Mouse (Mus musculus) limb, embryonic 11.5 days (tissue): ENCODE data around the gene Ap1m2. TPM values are rescaled to one million over a fixed set of nuclear protein-coding genes. Genes with fewer than 3 reads are reported as not detected.
"Not testable (repeated sequence)": the region's sequence is repeated elsewhere in the genome, so short reads cannot be mapped to it uniquely, and the experiment has no call there.

Experiments used
- ATAC-seq: fragments of 200-750 bp; cut with Nextera tagmentation; 2 replicates; pipeline ENCODE4 v1.8.0; 2017; ENCODE audit warnings: low read depth; ENCODE audit not compliant: insufficient number of reproducible peaks, low FRiP score, low TSS enrichment
- DNase-seq: peaks from one replicate; pipeline ENCODE4 v3.0.0-alpha.2; 2015; ENCODE audit warnings: low spot score
- H3K27ac ChIP-seq: fragments of 300-500 bp; sonication (generic); replicated peaks from 2 replicates; pipeline ENCODE4 v1.5.1; 2014; ENCODE audit warnings: low read depth, mild to moderate bottlenecking, low read length
- H3K27me3 ChIP-seq: fragments of 300-500 bp; sonication (generic); 2 replicates; pipeline ENCODE4 v1.6.1; 2014; ENCODE audit warnings: mild to moderate bottlenecking, low read length, mixed read lengths; ENCODE audit not compliant: control insufficient read depth, insufficient read depth
- H3K36me3 ChIP-seq: fragments of 300-500 bp; sonication (generic); 2 replicates; pipeline ENCODE4 v1.6.1; 2014; ENCODE audit warnings: mild to moderate bottlenecking, low read length, moderate library complexity, mixed read lengths; ENCODE audit not compliant: control insufficient read depth, insufficient read depth
- H3K4me1 ChIP-seq: fragments of 300-500 bp; sonication (generic); 2 replicates; pipeline ENCODE4 v1.6.1; 2014; ENCODE audit warnings: low read length, mixed read lengths; ENCODE audit not compliant: control insufficient read depth, insufficient read depth
- H3K4me2 ChIP-seq: fragments of 300-500 bp; sonication (generic); 2 replicates; pipeline ENCODE4 v1.6.1; 2014; ENCODE audit warnings: low read depth, mild to moderate bottlenecking, moderate library complexity; ENCODE audit not compliant: severe bottlenecking
- H3K4me3 ChIP-seq: fragments of 300-500 bp; sonication (generic); 2 replicates; pipeline ENCODE4 v1.5.1; 2014; ENCODE audit warnings: low read depth, low read length
- H3K9ac ChIP-seq: fragments of 300-500 bp; sonication (generic); 2 replicates; pipeline ENCODE4 v1.6.1; 2014; ENCODE audit warnings: mild to moderate bottlenecking, low read length
- H3K9me3 ChIP-seq: fragments of 300-500 bp; sonication (generic); 2 replicates; pipeline ENCODE4 v1.6.1; 2016; ENCODE audit warnings: low read length; ENCODE audit not compliant: control insufficient read depth
- WGBS: fragments of 180-500 bp; shearing (Covaris S2); extraction: QIAGEN DNeasy Blood & Tissue Kit; methylation state at CpG from one replicate; pipeline ENCODE4 v1.1.7; 2014; 5-methylcytosine and 5-hydroxymethylcytosine counted together
- polyA plus RNA-seq: library from polyadenylated mRNA; unstranded; fragments of >200 nt; fragmentation: Nextera tagmentation; extraction: Ambion mirVana; gene quantifications from 2 replicates; pipeline ENCODE4 v1.2.1, GENCODE M21; 2014

Gene Ap1m2
- polyA plus RNA-seq, 1 experiment from 2014 or later, result 8.2 TPM

DNA sequence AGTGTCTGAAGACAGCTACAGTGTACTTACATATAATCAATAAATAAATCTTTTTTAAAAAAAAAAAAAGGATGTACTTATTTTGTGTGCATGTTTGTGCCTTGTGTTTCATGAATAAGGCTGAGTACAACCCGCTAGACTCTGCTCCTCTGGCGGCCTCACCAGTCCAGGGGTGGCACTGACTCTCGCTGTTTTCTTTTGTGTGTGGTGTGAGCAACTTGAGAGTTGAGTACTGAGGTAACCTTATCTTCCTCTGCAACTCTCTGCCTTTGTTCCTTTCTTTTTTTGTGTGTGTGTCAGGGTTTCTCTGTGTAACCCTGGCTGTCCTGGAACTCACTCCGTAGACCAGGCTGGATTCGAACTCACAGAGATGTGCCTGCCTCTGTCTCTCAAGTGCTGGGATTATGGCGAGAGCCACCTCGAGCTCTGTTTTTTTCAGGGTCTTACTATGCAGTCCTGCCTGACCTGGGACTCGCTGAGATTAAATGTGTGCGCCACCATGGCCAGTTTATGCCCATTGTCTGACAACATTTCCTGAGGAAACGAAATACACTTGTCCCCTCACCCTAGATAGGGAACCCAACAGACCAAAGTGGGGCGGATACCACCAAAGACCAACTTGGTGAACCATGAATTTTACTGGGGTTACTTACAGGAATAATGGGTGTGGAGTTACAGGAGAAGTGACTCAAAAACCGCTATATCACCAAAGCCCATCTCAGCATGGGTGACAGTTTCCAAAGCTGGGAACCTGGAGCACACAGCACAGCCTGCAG lies 19.4 kb upstream of the Ap1m2 start:
- DNase-seq, result no peak
- H3K9ac ChIP-seq, result no peak overlapping the region
- no peak for ATAC-seq
- H3K4me2 ChIP-seq, result no peak overlapping the region
- no peaks in the 10 kb centered on the region for H3K36me3 ChIP-seq
- H3K27me3 ChIP-seq, result no peaks in the 10 kb centered on the region
- H3K9me3 ChIP-seq, result no peaks in the 10 kb centered on the region
- no peak overlapping the region for H3K27ac ChIP-seq
- H3K4me1 ChIP-seq, result peaks cover 6% of the 10 kb centered on the region
- H3K4me3 ChIP-seq, result no peak overlapping the region
- WGBS, result 91% methylated on average over 12 of the region's 12 CpGs

DNA sequence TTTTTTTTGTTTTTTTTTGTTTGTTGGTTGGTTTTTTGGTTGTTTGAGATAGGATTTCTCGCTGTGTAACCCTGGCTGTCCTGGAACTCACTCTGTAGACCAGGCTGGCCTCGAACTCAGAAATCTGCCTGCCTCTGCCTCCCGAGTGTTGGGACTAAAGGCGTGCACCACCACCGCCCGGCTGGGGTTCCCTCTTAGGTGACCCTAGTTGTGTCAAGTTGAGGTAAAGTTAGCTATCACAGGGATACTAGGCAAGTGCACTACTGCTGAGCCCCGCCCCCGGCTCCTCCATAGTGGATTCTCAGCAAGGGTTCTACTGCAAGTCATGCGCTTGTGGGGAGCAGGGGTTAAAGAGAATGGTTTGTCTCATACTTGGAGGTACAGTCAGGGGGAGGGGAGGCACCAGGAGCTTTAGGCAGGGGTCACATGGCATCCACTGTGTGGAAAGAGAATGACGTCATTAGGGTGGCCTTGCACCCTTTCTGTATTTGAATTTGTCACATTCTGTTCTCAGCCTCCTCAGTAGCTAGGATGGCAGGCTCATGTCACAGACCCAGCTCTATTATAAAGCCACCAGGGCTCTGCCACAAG lies 17.7 kb upstream of the Ap1m2 start:
- H3K27ac ChIP-seq, result no peak overlapping the region

DNA sequence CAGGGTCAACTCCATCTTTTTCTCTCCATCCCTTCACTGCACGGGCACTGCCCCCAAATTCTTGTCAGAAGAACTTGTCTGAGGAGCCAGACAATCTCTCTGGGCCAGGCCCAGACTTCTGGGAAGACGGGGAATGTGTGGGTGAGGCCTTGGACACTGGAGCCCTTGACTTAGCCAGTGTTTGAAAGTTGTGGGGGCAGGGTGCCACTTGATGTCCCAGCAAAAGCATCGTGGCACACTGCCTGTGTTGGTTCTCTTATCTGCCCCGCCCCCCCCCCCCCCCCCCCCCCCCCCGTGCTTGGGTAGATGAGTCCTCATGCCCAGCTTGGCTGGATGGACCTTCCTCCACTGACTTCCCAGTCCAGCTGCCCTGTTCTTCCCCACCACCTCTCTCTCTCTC lies 16.9 kb upstream of the Ap1m2 start:
- 84% methylated on average over 3 of the region's 5 CpGs for WGBS
- no peaks in the 10 kb centered on the region for H3K36me3 ChIP-seq
- H3K4me1 ChIP-seq, result peaks cover 6% of the 10 kb centered on the region
- no peak overlapping the region for H3K4me3 ChIP-seq
- H3K27ac ChIP-seq, result no peak overlapping the region
- H3K4me2 ChIP-seq, result no peak overlapping the region
- ATAC-seq, result no peak
- H3K9ac ChIP-seq, result no peak overlapping the region
- no peaks in the 10 kb centered on the region for H3K27me3 ChIP-seq
- H3K9me3 ChIP-seq, result no peaks in the 10 kb centered on the region
- no peak for DNase-seq

More for the DNA sequence above, 17.7 kb upstream of the Ap1m2 start:
- H3K9me3 ChIP-seq, result no peaks in the 10 kb centered on the region
- H3K36me3 ChIP-seq, result no peaks in the 10 kb centered on the region
- WGBS, result 93% methylated on average over 10 of the region's 10 CpGs
- H3K4me3 ChIP-seq, result no peak overlapping the region
- H3K27me3 ChIP-seq, result no peaks in the 10 kb centered on the region
- H3K4me1 ChIP-seq, result peaks cover 6% of the 10 kb centered on the region
- no peak for ATAC-seq
- H3K4me2 ChIP-seq, result no peak overlapping the region
- DNase-seq, result no peak
- H3K9ac ChIP-seq, result no peak overlapping the region

DNA sequence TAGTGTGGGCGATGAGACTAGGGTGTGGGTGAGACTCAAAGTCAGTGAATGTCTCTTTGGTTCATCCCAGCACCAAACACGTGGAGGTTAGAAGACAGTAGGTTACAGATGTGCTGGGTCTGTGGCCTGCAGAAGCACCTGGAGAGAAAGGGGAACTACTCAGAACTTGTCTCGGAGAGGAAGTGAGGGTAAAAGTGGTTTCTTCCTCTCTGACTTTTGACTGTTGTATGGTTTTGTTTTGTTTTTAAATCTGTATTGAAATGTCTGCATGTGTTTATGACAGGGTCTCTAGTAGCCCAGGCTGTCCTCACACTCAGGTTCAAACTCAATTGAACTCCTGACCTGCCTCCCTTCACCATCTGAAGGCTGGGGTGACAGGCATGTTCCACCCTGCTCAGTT lies 15.9 kb upstream of the Ap1m2 start:
- no peak overlapping the region for H3K27ac ChIP-seq
- H3K9ac ChIP-seq, result no peak overlapping the region
- H3K4me3 ChIP-seq, result no peak overlapping the region
- no peaks in the 10 kb centered on the region for H3K9me3 ChIP-seq
- no peaks in the 10 kb centered on the region for H3K36me3 ChIP-seq
- no peaks in the 10 kb centered on the region for H3K27me3 ChIP-seq
- 80% methylated on average over 3 of the region's 3 CpGs for WGBS
- H3K4me1 ChIP-seq, result peaks cover 3% of the 10 kb centered on the region; the same call in 1 of the 2 replicates
- DNase-seq, result no peak
- H3K4me2 ChIP-seq, result no peak overlapping the region
- ATAC-seq, result no peak

DNA sequence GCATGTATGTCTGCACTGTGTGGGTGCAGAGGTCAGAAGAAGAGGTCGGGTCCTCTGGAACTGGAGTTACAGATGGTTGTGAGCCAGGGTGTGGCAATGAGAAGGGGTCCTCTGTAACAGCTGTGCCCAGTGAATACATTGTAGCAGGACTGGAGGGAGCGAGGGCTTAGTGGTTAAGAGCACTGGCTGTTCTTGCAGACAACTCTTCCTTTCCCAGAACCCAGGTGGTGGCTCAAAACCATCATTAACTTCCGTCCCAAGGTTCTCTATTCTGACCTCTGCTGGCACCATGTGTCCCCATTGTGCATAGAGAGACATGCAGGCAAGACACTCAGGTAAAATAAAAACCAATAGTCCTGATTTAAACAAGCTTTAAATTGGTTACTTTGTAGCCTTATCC lies 15.4 kb upstream of the Ap1m2 start:
- no peaks in the 10 kb centered on the region for H3K9me3 ChIP-seq
- no peak overlapping the region for H3K9ac ChIP-seq
- H3K27ac ChIP-seq, result no peak overlapping the region
- 71% methylated on average over 3 of the region's 3 CpGs for WGBS
- peaks cover under 1% of the 10 kb centered on the region; the same call in 1 of the 2 replicates for H3K4me1 ChIP-seq
- ATAC-seq (no peak), DNase-seq (no peak)
- no peaks in the 10 kb centered on the region for H3K36me3 ChIP-seq
- H3K27me3 ChIP-seq, result no peaks in the 10 kb centered on the region
- H3K4me2 ChIP-seq, result no peak overlapping the region
- H3K4me3 ChIP-seq, result no peak overlapping the region

DNA sequence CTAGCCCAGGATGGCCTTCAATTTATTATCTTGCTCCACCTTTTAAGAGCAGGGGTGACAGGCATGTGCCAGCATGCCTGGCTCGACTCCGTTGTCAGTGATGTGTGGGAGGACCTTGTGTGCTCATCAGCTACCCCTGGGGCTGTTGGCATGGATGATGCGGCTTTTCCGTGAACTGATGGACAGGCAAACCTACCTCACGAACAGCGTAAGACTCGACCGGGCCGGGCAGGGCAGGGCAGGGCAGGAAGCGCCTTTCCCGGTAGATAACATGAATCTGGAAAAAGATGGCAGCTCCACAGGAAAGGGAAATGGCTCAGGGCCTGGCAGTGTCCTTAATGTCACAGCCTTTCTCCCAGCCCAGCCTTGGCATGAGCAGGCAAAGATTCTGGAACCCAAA lies 12.1 kb upstream of the Ap1m2 start:
- no peak overlapping the region for H3K4me2 ChIP-seq
- H3K9me3 ChIP-seq, result no peaks in the 10 kb centered on the region
- peaks cover 10% of the 10 kb centered on the region for H3K4me1 ChIP-seq
- no peak overlapping the region for H3K27ac ChIP-seq
- WGBS, result 95% methylated on average over 11 of the region's 11 CpGs
- no peak for ATAC-seq
- no peaks in the 10 kb centered on the region for H3K27me3 ChIP-seq
- DNase-seq, result no peak
- H3K4me3 ChIP-seq, result no peak overlapping the region
- H3K9ac ChIP-seq, result no peak overlapping the region
- no peaks in the 10 kb centered on the region for H3K36me3 ChIP-seq

DNA sequence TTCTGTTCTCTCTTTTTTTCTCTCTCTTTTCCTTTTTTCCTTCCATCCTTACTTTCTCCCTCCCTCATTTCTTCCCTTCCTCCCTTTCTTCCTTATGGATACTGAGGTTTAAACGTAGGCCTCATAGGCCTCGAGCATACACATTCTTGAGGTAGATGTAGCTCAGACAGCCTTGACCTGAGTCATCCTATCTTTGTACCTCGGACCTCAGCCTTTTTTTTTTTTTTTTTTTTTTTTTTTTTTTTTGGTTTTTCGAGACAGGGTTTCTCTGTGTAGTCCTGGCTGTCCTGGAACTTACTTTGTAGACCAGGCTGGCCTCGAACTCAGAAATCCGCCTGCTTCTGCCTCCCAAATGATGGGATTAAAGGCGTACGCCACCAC lies 10.8 kb upstream of the Ap1m2 start:
- not testable (repeated sequence) for H3K4me3 ChIP-seq, ATAC-seq, H3K27ac ChIP-seq, DNase-seq, H3K9ac ChIP-seq, H3K4me2 ChIP-seq, H3K36me3 ChIP-seq, H3K9me3 ChIP-seq, H3K27me3 ChIP-seq
- H3K4me1 ChIP-seq, result peaks cover 10% of the 10 kb centered on the region
- 90% methylated on average over 7 of the region's 8 CpGs for WGBS

DNA sequence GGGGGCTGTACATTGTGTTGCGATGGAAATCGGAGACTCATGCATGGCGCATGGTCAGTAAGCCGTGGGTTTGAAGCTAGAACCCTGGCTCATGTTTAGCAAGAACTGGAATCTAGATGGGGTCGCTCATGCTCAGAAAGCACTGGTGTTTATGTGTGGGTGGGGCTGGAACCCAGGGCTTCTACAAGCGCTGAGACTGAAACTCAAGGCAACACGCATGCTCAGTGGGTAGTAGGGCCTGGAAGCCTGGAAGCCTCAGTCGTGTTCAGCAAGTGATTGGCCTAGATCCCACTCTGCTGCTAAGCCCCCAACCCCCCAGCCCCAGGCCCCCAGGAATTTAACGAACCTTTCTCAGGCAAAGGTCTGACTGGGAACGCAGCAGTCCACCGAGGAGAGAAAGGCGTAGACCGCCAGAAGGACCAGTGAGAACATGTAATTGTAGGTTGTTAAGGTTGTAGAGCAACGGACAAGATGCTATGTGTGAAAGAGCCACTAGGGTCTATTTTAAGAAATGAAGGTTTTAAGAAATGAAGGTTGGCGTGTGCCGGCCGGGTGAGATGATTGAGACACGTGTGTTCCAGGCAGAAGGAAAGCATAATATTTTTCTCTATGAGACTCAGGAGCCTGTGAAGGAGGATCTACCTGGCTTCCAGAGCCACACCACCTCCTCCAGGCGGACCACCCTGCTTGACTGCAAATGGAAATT lies 10.2 kb upstream of the Ap1m2 start:
- Histone ChIP-seq H3K36me3 (no peaks in the 10 kb centered on the region), H3K27ac (no peak overlapping the region), H3K27me3 (no peaks in the 10 kb centered on the region), H3K4me1 (peaks cover 10% of the 10 kb centered on the region), H3K9me3 (no peaks in the 10 kb centered on the region), H3K4me2 (no peak overlapping the region), H3K4me3 (no peak overlapping the region), H3K9ac (no peak overlapping the region)
- DNase-seq (no peak), ATAC-seq (no peak)
- 86% methylated on average over 19 of the region's 19 CpGs for WGBS
